Mouse (Mus musculus) cerebellum, adult 11 months (tissue): Measurements from ENCODE around the gene Narf.

Experiments used
- DNase-seq: peaks from one replicate; pipeline ENCODE4 v3.0.0; 2022

Gene Narf

DNA sequence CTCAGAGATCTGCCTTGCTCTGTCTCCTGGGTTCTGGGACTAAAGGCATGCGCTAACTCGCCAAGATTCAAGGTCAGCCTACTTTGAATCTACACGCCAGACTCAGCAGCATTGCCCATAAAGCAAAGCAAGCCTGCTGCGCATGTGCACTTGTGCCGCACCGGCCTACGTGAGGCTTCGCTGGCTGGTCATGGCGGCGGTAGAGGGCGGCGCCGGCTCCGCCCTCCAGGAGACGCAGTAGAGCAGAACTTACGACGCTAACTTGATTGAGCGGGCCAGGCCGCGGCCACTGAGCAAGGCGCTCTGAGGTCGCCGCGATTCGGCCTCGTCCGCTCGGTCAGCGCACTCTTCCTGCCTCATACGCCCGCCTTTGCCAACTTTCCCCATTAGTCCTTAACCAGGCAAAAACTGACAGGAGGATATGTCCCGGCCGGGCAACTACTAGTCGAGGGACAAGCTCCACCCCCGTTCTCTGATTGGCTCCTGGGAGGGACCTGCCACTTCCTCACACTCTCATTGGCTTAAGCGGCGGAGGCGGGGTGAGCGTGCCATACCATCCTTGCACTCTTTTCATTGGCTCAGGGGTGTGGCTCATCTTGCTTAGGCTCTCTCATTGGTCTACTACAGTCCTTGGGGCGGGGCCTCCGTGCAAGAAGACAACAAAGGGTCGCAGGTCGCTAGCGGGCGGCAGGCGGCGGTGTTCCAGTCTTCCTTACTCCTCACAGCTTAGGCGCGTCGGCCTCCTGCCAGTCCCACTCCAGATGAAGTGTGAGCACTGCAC, at the start of gene Narf:
TSS of gene Narf (plus strand) at position 690 of the 781 bp plus-strand sequence.
- peak; percentile 99 for DNase-seq

DNA sequence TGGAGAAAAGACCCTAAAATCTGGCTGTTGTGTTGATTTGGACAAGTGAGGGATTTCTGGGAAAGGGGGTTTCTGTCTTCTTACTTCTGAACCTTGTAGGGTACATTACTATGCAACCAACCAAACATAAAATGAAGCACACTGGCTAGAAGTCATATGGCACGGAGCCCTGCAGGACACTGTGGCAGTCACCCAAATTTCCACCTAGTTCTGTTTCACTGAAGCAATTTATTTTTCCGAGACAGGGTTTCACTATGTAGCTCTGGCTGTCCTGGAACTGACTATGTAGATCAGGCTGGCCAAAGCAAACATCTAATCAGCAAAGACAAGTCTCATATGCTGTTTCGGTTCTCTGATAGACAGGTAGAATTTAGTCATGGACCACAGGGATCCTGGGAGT, 47.4 kb upstream of the Narf start:
- peak; percentile 42 for DNase-seq

DNA sequence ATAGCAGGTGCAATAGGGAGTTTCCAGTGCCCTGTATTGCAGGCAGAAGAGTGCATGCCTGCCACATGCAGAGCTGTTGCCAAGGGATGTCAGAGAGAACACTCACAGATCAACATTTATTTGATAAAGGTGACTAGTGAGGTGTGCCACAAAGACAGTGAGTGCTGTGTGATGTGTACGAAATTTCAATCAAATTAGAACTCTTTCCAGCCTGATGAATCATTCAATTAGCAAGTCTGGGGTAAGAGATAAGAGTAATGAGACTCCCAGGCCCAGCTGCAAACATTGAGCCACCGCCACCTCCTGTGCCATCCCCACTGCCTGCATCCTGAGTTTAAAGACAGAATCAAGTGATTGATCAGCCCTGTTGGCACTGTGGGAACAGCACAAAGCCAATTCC, 44.3 kb upstream of the Narf start:
- no peak for DNase-seq

DNA sequence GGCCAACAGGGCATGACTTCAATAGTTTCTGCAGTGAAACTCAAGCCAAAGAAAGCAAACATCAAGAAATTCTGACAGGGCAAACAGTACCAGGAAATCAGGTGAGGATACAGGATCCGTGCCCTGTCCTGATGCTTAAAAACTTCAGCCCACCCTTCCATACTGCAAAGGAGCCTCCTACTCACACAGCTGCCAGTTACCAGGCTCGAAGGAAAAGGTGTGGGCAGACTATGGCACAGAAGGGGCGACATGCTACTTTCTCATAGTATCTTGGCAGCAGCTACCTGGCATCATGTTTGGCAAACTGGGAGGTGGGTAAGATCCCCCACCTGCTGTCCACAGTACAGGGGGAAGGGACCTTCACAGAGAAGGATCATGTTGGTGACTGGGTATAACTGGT, 43.6 kb upstream of the Narf start:
- DNase-seq = no peak

DNA sequence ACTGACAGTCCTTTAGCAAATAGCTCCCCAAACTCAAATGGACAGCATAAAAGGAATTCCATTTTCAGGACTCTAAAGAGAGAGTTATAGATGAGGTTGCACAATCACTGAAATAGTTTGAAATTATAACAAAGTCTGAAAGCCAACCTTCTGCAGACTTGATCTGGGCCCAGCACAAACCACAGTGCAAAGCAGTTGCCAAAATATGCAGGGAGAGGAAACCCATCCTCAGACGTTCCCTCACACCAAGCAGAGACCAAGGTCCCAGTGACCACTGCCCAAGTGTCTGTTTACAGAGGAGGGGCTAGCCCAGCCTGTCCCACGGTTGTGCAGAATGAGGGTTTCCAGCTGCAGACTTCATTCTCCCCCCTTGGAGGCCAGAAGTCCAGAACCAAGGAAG, 38.4 kb upstream of the Narf start:
- DNase-seq = no peak

DNA sequence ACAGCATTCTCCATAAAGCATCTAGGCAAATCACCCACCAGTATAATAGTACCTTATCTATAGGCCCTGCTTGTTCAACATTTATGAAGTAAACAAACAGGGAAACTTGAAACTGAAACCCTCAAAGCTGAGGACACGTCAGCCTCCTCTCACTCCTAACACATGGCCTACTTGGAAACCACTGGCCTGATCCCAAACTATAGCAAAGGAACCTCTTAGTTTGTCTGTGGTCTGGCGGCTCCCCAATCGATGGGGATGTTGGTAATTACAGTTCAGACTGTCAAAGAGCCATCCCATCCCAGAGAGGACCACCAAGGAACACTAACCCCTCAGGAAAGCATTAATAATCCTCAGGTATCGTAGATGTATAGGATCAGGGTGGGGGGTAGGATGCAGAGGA, 37.2 kb upstream of the Narf start:
- DNase-seq = no peak

DNA sequence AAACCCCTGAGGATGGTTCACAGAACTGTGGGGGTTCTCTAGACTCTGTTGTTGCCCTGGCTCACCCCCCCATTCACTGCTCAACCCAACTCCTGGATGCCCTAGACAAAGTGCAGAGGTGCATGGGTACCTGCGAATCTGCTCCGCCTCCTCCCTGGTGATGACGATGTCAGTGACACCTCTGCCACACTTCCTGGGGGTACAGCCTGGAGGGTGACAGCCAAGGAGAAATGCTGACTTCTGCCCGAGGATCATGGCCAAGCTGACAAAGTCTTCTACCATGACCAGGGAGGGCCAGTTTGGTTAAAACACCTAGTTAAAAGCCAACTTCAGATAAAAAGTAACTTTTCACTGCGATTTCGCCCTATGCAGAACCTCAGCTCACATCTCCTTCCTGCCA, 36.3 kb upstream of the Narf start:
- DNase-seq = no peak

DNA sequence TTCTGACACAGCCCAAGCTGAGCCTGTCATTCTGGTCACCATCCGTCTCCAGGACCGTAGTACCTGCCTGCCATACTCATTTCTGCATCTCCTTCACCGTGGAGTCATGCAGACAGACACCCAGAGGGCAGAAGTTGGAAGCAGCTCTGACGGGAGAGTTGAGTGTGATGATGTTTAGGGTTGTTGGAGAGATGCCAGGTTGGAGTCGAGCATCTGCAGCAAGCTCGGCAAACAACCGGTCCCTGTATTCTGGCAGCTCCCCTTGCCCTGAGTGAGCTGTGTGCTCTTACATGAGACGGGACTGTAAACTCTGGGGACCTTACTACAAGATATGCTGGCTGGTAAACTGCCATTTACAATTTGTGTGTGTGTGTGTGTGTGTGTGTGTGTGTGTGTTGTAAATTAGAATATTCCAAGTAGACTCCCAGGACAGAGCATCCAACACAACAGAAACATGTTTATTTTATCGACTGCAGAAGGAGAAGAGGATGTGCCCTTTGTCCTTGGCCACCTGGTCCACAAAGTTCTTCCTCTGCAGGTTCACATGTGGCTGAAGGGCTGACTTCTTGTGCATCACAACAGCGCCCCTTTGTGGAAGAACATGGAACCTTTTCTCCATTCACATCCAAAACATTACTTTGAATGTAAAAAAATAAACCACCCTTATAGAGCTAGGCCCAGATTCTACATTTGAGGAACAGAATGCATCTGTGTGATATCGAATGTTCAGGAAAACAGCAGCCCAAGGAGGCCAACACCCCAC, 35.4 kb upstream of the Narf start:
- DNase-seq = no peak

DNA sequence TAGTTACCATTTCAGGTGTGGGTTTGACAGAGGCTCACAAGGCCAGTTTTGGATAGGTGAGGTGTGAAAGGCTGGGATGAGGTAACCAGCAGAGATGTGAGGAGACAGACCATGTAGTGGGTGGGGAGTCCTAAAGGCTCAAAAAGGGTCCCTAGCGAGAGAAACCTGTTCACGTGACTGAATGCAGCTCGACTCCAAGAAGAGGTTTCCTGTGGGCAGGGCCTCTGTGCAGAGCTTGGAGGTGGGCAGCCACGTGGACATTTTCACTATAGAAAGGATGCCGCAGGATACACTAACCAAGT, 33.2 kb upstream of the Narf start:
- DNase-seq = no peak

DNA sequence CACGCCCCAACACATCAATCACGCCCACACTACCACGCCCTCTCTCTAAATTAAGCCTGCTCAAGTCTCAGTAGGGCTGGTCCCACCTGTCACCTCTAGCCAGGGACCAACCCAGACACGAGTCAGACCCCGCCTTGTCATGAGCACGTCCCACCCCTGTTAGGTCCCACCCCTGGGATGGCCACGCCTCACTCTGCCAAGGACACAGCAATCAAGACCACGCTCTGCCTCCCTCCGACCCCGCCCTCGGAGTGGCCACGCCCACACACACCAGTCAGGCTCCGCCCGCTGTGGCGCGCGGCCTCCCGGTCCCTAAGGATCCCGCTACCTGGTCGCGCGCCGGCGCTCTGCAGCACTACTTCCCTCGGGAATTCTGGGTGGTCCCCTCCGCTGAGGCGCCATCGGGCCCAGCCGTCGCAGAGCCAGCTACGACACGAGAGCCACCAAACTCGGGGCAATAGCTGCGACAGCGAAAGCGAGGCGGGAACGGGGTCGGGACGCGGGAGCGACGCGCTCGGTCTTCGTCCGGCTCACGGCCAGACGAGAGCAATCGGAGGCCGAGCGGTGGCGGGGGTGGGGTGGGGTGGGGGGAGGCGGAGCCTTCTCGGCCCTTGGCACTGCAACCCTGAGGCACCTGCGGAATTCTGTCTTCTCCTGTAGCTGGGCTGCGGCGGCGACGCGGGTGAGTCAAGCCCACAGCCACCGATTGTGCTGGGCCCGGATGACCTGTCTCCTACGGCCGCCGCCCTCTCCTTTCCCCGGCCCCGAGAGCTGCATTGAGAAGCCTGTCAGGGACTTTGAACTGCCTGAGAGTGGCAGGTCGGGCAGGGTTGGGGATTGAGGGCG, 32.7 kb upstream of the Narf start, which contains the start of the genes Hexdc and Ogfod3:
TSS of gene Hexdc (plus strand) at position 273 of the 846 bp plus-strand sequence.
TSS of gene Ogfod3 (minus strand) at position 551 of the 846 bp plus-strand sequence.
- peak; percentile 93 for DNase-seq

DNA sequence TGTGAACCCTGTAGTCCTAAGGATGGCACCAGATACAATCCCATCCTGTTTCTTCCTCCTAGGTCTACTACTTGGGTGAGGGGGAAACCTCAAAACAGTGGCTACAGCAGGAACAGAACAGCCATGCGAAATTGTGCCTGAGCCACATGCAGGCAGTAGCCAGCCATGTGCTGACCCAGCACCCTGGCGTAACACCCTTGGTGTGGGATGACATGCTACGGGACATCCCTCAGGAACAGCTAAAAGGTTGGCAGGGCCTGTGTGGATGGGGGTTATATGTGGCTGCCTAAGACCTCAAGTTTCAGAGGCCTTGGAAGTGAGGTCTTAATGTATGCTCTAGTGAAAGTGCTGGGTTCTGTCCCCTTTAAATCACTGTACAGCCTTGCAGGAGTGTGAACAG, 20.2 kb upstream of the Narf start:
- DNase-seq = no peak

DNA sequence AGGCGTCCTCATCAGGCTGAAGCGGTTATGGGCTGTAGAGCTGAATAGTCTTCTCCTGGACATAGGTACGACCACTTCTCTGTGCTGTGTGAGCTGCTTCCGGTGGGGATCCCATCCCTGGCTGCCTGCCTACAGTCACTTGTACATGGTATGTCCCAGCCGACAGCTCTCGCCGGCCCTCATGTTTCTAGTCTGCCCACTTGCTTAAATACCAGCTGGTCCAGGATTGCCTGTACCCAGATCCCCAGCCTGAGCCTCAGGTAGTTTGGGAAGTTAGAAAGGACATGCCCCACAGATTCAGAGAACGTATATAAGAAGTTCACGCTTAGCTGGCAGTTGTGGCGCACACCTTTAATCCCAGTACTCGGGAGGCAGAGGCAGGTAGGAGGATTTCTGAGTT, 17.3 kb upstream of the Narf start:
- DNase-seq = no peak

DNA sequence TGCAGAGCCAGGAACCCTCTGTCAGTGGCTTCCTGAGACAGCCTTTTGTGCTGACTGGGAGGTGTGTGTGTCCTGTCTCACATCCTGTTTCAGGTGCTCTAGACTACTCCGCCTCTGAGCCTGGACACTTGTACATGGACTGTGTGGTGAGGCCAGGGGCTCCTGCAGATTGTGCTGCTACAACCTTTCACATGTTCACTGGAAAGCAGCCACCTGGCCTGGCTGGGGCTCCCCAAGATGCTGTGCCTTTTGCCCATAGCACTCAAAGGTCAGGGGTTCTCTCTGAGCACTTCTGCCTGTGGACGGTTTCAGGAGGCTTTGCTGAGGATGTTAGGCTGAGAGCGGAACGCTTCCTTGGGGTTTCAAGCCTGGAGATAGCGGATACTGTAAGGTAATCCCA, 16.3 kb upstream of the Narf start:
- no peak for DNase-seq

DNA sequence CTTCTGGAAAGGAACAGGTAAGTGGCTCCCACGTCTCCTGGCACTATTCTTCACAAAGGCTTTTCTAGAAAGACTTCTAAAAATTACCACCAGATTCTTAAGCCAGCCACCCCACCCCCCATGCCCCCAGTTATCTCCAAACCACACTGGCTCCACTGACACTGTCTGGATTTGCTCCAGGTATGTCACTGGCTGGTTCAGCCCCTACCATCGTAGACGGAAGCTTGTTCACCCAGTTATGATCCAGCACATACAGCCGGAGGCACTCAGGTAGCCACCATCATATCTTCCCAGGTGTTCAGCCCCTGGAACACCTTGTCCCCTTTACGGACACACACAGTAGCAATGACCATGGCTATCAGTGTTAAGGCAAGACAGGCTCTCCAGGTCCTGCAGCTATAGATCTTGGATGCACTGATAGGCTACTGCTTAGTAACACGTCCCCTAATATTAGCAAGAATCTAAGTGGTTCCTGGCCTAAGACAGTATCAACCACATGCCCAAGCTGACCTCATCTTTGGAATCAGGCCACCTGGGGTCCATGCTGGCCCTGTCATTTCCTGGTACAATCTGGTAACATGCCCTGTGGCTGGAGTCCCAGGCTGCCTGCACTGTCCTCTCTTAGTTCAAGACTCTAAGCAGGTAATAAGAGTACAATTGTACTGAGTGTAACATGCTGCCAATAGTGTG, 15.6 kb upstream of the Narf start:
- peak; percentile 61 for DNase-seq

DNA sequence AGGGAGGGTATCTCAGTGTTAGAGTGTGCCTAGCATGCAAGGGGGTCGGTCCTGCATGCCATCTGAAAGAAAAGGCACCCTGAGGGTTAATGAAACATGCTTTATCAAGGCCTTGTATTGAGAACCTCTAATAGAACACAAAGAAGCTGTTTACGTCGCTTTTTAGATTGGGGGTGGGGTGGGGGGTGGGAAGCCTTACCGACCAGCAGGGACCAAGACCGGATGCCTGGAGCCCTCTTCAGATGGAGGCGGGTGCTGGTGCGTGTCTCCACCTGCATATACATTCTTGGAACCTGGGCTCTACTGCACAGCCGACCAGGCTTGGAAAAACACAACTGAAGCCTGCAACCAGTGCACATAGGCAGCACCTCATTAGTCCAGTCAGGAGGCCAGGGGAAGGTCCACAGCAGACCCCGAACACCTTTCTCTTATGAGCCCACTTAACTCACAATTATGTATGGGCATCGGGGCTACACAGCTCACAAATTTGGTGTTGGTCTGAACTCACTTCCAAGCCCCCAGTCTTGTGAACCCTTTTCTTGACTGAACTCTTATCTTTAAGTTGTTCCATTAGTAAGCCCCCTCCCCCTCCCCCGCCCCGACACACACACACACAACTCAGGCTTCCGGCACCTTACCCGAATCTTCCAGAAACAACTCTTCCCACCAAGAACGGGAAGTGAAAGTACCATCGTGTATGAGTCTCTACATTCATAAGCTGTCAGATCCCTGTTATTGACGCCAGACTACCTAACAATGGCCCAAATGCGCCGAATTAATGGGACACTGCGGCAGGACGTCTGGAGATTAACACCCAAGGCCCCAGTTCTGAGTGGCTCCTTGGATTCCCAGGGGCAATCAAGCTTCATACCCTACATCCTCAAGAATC, 8.7 kb upstream of the Narf start:
- no peak for DNase-seq

DNA sequence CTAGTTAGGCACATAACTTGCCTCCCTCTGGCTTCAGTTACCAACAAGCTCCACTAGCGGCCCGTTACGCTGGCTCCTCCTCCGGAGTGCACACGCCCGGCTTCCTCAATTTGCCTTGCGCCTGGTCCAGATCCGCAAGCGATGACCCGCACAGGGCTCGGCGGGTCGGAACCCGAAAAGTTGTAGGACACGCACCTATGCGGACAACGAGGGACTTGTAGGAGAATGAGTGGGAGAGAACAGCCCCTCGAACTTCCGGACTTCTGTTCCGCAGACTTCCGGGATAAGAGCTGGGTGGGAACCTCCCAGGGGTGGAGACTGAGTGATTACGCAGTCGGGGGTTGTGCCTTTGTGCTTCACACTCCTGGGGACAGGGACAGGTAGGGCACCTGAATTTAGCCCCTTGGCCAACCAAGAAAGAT, 8.0 kb upstream of the Narf start, which contains the start of gene Cybc1:
TSS of gene Cybc1 (minus strand) at position 305 of the 422 bp plus-strand sequence.
- DNase-seq = peak; percentile 62

DNA sequence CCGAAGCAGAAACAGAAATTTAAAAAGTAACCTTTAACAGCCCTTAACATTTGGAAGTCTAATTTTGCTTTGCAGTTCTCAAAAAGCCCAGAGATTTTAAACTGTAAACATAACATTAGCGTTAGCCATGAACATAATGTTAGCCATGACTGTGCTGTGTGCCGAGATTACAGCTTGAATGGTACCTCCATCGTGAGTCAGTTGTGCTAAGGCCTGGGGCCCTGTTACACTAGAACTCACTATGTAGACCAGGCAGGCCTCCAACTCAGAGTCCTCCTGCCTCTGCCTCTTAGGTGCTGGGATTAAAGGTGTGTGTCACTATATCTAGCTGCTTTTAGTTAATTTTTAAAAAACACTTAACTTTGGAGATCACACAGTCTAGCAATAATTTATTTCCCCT, 5.9 kb upstream of the Narf start:
- DNase-seq = no peak

DNA sequence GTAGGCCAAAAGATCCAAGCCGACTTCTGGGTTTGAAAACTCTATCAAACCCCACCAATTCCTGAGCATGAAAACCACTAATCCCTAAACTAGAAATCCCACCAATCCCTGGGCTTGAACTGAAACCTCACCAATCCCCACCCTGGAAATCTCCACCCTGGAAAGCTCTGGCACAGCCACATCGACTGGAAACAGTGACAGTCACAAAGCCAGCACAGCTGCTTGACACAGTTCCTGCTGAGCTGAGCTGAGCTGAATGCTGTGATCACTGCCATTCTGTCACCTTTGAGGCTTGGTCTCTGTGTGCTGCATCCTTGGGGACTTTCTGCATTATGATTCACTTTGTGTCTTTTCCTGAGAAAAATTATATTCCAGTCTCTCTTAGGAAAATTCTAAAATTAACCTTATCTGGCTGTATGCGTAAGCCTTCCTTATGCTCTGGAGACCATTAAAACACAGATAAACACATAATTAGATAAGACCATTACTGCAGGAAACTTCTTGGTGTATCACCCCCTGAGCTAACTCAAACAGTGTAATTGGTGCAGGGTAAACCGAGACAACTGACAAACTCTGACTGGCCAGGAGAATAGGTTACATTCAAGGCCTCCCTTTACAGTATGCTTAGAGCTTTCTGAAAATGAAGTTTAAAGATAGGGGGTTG, 5.3 kb upstream of the Narf start:
- no peak for DNase-seq

DNA sequence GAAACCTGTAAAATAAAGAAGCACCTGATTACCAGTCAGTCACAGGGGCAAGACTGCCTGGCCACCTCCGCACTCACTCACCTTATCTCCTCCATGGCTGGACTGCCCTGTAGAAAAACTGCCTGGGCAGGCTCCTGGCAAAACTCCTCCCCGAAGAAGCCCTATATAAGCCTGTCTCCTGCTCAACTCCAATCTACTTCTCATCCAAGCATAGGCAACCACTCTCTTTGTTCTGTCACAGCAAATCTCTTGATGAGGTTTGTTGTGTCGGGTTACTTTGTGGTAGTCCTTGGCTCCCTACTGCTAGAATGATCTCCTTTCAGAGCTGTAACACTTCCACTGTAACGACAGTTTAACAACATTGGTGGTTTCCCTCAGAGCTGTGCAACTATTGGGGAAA, 4.3 kb upstream of the Narf start:
- DNase-seq = no peak

DNA sequence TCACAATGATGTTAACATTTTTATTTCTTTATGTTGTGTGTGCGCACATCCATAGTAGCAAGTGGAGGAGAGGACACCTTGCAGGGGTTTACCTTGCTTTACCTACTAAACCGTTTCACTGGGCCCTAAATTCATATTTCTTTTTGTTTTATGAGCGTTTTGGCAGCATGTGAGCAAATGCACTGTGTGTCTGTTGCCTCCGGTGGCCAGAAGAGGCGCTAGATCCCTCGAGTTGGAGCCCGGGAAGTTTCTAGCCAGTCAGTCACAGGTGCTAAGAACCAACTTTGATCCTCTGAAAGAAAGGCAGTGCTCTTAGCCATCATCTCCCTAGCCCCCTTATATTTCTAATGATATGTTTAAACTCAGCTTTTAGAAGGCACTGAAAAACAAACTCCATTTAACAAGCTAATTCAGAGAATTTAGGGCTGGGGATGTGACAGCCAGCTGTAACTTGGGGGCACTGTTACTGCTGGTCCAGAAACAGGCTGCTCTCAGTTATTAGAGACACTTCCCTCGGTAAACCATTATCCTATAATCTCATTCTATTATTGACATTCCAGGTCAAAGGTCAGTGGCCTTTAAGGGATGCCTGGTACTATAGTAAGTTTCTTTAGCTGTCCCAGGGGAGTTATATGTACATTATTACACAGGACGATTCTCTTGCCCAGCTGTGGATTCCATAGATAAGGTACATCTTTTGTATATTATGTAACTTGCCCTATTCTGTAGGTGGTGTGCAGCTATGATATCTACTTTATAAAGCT, 1.4 kb upstream of the Narf start:
- peak; percentile 32 for DNase-seq
